Mouse (Mus musculus) heart, adult 2 months (tissue): ENCODE results near the gene Kcnab3.

Experiments used
- CTCF ChIP-seq: fragments of 200-600 bp; IDR thresholded peaks from 2 replicates; pipeline ENCODE4 v1.8.1; 2022; ENCODE audit warnings: antibody characterized with exemption, mild to moderate bottlenecking, moderate library complexity
- POLR2A ChIP-seq: fragments of 200-500 bp; IDR thresholded peaks from 2 replicates; pipeline ENCODE4 v1.6.1; 2011; ENCODE audit warnings: mild to moderate bottlenecking, low read depth, low read length, control low read depth; ENCODE audit not compliant: insufficient read depth

DNA sequence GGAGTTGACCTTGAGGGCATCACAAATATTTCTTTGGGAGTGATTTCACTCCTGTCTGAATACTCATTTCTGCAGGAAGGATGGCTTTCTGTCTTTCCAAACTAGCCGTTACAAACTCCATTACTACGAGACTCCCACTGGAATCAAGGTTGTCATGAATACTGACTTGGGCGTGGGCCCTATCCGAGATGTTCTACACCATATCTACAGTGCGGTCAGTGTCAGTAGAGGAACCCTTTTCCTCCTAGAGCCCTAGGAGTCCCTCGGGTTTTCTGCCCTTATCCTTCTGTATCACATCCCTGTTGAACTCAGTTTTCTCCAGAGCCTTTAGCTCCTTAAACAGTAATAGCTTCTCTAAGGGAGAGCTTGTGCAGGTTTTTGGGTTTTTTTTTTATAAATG is 1.3 kb upstream of the Kcnab3 start:
- TF ChIP-seq CTCF: no peak
- TF ChIP-seq POLR2A: no peak
